Mouse (Mus musculus): ENCODE measurements around the gene Ckmt2. TPM values are rescaled to one million over a fixed set of nuclear protein-coding genes. Genes with fewer than 3 reads are reported as not detected.

Ckmt2 gene
- total RNA-seq (2021) = 100 to 1,000 TPM; 168 to 176 TPM
- long read RNA-seq, experiment 1, transcript Ckmt2-201 (10 exons, 1,486 nt) = major isoform, 245 of 258 reads
- long read RNA-seq, experiment 1, partial matches to known transcripts = 6 of 258 reads
- long read RNA-seq, experiment 1, other reads (novel, unspliced or antisense) = 7 of 258 reads
- long read RNA-seq, experiment 2, transcript Ckmt2-201 (10 exons, 1,486 nt) = major isoform, 258 of 275 reads
- long read RNA-seq, experiment 2, partial matches to known transcripts = 7 of 275 reads
- long read RNA-seq, experiment 2, other reads (novel, unspliced or antisense) = 10 of 275 reads

GRCm38 (mm10) chr13:91876741-91877349 lies at the start of gene Ckmt2:
Ckmt2 (minus strand) TSS chr13:91876885.
- no peak for DNase-seq (ENCODE audit: low spot score in 2 of 2)

- DNase-seq (ENCODE audit: low spot score in 2 of 2) = no peak
Observed at GRCm38 (mm10) chr13:91921010-91921409, 44.3 kb upstream of the Ckmt2 start.

DNA sequence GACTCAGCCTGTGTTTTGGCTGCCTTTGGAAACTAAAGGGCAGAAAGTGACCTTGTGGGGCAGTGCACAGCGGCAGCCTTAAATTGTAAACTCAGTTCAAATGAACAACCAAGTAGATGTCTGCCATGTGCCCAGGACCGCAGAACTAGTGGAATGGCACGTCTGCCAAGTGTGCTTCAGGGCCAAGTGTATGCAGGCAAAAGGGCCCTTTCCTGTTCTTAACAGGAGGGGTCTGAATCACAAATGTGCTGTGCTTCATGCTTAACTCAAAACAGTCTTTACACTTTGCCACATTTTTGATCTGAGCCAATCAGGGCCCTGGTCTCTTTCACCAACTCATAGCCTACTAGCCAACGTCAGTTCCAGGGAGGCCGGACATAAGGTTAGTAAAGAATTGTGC lies 42.1 kb upstream of the Ckmt2 start:
- DNase-seq (ENCODE audit: low spot score in 2 of 2) = no peak

- DNase-seq (ENCODE audit: low spot score in 2 of 2) = no peak
Observed at GRCm38 (mm10) chr13:91917835-91918234, 41.1 kb upstream of the Ckmt2 start.

DNA sequence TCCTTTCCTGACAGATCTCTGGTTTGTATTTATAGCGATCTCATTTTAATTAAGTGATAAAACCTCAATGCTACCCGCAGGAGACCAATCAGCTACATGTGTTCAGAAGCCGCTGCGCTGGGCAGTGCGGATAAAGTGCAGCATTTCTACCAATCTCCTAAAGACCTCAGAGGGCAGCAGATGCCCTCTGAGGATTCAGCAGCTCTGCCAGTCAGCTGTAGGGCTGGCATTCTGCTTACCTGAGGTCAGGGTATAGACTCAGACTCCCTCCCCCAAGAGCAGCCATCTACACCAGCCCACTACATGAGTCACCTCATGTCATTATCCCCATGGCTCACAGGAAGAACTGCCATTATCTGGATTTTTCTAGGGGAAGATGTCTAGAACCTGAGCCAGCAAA lies 39.6 kb upstream of the Ckmt2 start:
- no peak for DNase-seq (ENCODE audit: low spot score in 2 of 2)

DNA sequence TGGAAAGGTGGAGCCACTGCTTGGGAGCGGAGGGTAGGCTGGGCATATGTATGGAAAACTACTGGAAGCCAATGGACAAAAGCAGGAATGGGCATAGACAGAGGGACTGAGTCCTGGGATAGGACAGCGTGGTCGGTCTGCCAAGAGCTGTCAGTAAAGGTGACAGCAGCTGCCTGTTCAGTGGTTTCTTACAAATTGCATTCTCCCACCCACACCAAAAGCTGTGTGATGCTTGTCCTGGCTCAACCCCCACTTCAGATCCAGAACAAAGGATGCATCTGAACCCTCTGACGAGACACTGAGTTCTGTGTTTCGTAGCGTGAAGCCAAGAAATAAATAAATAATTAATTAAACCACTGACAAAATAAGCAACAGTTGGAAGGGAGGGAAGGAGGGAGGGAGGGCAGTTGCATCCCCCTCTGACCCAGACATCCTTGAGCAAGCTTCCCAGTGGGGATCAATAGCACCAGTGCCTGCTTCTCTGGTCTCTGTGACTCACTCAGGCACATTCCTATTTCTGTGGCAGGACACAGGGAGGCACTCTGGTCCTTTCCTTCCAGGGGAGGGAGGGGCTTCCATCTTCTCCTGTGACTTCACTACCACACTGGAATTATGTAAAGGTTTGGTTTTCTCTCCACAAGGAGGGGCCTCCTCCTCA lies 39.0 kb upstream of the Ckmt2 start:
- no peak for DNase-seq (ENCODE audit: low spot score in 2 of 2)

DNA sequence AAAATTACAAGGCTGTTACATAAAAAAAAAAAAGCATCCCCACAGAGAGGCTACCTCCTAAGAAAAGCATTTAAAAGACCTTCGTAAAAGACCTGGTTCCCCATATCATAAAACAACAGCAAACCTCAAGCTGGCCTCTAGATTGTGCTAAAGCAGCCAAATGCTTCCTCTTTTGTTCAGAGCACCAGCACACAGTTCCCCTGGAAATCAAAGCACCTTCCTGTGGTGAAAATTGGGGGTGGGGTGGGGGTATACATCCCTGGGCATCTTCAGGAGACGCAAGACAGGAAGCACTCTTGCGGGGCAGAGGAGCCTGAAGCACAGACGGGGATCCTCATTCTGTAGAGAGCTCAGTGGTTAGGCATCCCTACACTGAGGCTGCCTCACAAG lies 38.5 kb upstream of the Ckmt2 start:
- no peak for DNase-seq (ENCODE audit: low spot score in 2 of 2)

GRCm38 (mm10) chr13:91911652-91912051 lies 35.0 kb upstream of the Ckmt2 start:
- no peak for DNase-seq (ENCODE audit: low spot score in 2 of 2)

- no peak for DNase-seq (ENCODE audit: low spot score in 2 of 2)
Observed at GRCm38 (mm10) chr13:91911211-91911610, 34.5 kb upstream of the Ckmt2 start.

GRCm38 (mm10) chr13:91908202-91908980 lies 31.7 kb upstream of the Ckmt2 start:
- peak; percentile 51 to 79 for DNase-seq (ENCODE audit: low spot score in 2 of 2)

DNA sequence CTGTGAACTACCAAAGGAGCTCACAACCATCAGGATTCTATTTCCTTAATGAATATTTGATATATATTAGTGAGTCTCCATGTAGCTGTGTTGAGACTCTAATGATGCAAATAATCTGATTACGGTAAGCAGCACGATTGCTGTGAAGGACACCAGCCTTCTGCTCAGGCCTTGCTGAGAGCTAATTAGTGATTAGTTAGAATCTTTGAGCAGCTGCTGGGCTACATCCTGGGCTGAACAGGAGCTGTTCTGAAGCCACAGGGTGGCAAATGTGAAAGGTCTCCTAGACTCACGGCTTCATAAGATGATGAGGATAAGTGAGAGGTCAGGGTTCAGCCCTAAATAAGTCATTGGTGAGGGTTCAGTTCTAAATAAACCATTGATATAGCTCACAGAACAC lies 29.7 kb upstream of the Ckmt2 start:
- DNase-seq (ENCODE audit: low spot score in 2 of 2) = no peak

DNA sequence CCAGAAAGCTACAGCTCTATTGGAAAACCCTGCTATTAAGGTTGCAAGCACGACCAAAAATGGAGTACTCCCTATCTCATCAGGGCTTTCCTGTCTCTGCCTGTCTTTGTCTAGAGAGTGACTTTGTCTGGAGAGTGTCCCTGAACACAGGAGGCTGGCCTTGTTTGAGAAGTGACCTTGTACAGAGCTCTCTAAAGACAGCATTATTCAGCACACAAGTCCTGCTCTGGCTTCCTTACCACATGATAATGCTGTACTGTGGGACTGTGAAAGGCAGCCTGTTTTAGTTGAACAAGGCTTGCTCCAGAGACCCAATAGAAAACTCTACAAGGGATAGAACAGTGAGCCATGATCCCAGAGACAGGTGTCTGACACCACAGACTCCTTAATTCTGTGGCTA lies 19.8 kb upstream of the Ckmt2 start:
- DNase-seq (ENCODE audit: low spot score in 2 of 2) = no peak

GRCm38 (mm10) chr13:91893132-91893531 lies 16.4 kb upstream of the Ckmt2 start:
- DNase-seq (ENCODE audit: low spot score in 2 of 2) = no peak

GRCm38 (mm10) chr13:91890031-91890619 lies 13.4 kb upstream of the Ckmt2 start:
- no peak for DNase-seq (ENCODE audit: low spot score in 2 of 2)

GRCm38 (mm10) chr13:91884714-91885386 lies 8.2 kb upstream of the Ckmt2 start:
- no peak for DNase-seq (ENCODE audit: low spot score in 2 of 2)

- peak; percentile 24 to 36 for DNase-seq (ENCODE audit: low spot score in 2 of 2)
Observed at GRCm38 (mm10) chr13:91881837-91882480, 5.3 kb upstream of the Ckmt2 start.

- DNase-seq (ENCODE audit: low spot score in 2 of 2) = no peak
Observed at GRCm38 (mm10) chr13:91880256-91880655, 3.6 kb upstream of the Ckmt2 start.

DNA sequence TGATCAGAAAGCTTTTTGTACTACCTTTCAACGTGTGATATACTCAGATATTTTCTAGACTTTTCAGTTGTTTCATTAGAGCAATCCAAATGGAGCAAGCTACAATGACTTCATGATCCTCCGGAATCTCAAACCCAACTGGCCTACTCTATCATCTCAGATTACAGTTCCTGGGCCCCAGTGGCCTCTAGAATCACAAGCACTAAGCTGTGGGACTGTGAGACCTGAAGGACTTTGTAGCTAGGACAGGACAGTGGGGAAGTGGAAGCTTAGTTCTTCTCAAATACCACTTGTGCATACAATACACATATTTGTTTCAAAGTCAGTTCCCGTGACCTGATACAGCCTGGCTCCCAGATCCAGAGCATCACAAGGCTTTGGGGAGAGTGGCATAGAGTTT lies 1.3 kb upstream of the Ckmt2 start:
- DNase-seq (ENCODE audit: low spot score in 2 of 2) = no peak

DNA sequence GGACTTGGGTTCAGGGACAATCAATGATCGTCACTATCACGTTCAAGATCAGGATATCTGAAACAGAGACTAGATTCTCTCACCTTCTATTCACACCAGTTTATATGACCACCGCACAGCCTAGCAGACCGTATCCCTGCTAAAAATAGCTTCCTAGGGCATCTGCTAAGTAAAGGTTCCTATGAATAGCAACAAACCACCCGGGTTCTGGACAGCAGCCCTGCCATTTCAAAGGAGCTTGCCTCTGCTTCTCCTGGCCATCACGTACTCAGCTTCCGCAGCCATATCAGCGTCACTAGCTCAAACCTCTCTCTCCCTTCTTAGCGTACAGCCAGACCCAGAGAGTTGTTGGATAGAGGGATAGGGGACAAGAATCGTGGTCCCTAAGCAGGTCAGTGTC lies 665 bp upstream of the Ckmt2 start:
- no peak for DNase-seq (ENCODE audit: low spot score in 2 of 2)

DNA sequence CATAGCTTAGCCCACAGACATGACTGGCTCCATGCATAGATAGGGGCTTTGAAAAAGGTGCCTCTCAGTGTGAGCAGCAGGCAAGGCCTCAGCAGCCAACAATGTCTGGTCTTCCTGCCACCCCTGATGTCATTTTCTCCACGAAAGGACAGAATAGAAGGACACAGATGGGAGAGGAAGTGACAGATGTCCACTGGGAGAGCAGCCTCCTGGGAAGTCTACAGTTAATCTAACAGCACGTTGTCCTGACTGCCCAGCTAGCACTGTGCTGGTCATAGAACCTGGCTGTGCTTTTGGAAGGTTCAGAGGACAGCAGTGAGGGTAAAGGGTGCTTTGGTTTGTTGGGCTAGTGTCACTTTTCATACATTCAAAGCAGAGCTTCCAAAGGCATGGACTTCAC lies 1.1 kb downstream of the Ckmt2 start:
- DNase-seq (ENCODE audit: low spot score in 2 of 2) = no peak

Measured in gastrocnemius, postnatal 4 days (tissue).